Mouse (Mus musculus) heart, adult 2 months (tissue): Measurements from ENCODE around the gene Rmdn3.

ENCODE experiments used
- CTCF ChIP-seq: fragments of 200-600 bp; IDR thresholded peaks from 2 replicates; pipeline ENCODE4 v1.8.1; 2022; ENCODE audit warnings: antibody characterized with exemption, mild to moderate bottlenecking, moderate library complexity
- EP300 ChIP-seq: fragments of 200-500 bp; IDR thresholded peaks from 2 replicates; pipeline ENCODE4 v1.6.1; 2011; ENCODE audit warnings: low read depth, low read length, control low read depth; ENCODE audit not compliant: insufficient read depth
- POLR2A ChIP-seq: fragments of 200-500 bp; IDR thresholded peaks from 2 replicates; pipeline ENCODE4 v1.6.1; 2011; ENCODE audit warnings: mild to moderate bottlenecking, low read depth, low read length, control low read depth; ENCODE audit not compliant: insufficient read depth

DNA sequence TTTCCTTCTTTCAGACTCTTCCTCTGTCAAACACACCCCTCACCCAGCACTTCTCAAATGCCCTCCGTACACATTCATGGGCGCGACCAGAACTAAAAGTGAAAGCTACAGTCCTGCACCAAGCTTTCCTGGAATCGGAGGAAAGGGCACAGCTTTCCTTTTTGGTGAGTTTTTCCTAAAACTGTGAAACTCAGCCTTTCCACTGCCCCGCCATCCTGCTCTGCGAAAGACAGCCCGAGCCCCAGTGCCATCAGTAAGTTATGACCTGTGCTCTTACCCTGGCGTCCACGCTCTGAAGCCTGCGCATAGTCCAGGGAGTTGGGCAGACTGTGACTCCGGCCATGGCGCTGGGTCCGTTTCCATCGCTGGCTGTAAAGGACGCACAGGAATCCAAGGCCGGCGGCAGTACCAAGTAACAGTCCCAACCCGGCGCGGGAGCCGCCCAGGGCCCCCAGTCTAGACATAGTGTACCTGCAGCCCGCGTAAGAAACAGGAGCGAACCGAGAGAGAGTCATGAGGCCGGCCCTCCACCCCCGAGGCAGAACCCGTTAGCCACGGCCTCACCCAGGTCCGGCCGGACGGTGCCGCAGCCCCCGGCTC lies 653 bp downstream of the Rmdn3 start:
- no peak for TF ChIP-seq CTCF
- no peak for TF ChIP-seq EP300
- TF ChIP-seq POLR2A: no peak
